Mouse (Mus musculus) left cerebral cortex, adult 8-10 months (tissue): Measurements from ENCODE around the gene Ttc9. TPM values are rescaled to one million over a fixed set of nuclear protein-coding genes. Genes with fewer than 3 reads are reported as not detected.
A peak's percentile ranks its signal among the peaks of the same experiment; 100 is the strongest.

Experiments
- DNase-seq, 2 experiments: peaks; one replicate each; pipeline ENCODE4 v3.0.0; 2022; ENCODE audit warnings: low spot score in 2 of 2
- total RNA-seq, 4 experiments: library from RNA; stranded (reverse); gene quantifications; 2 replicates each; pipeline ENCODE4 v1.2.4; 2022

Gene Ttc9
- 10 to 100 TPM; 45.1 to 53.9 (median 51.0) TPM for total RNA-seq

DNA sequence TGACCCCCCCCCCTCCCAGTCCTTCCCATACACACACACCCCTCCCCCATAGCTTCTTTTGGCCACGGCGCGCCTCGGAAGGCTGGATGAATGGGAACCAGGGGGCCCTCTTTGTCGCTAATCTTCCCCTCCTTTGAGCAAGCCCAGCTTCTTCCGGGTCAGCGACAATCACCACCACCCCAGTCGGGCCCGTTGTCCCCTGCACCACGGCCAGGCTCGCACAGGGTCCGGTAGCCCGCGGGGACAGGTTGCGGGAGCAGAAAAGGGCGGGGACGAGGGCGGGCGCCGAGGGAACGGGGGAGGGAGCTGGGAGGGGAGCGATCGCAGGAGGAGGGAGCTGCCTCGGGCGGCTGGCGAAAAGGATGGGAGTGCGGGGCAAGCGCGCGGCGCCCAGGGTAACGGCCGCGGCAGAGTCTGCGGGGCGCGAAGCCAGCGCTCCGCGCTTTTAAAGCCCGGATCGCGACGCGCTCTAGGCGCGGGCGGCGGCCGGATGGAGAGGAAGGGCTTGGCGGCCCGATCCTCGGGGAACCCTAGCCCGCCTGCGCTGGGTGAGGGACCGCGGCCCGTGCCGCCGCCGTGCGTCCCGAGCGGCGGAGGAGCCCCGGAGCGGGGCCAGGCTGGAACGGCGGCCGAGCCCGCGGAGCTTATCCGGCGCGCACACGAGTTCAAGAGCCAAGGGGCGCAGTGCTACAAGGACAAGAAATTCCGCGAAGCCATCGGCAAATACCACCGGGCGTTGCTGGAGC lies at the start of gene Ttc9:
Gene Ttc9 (plus strand): TSS at position 335 of the 746 bp plus-strand sequence.
- DNase-seq = peak; percentile 31 to 36

DNA sequence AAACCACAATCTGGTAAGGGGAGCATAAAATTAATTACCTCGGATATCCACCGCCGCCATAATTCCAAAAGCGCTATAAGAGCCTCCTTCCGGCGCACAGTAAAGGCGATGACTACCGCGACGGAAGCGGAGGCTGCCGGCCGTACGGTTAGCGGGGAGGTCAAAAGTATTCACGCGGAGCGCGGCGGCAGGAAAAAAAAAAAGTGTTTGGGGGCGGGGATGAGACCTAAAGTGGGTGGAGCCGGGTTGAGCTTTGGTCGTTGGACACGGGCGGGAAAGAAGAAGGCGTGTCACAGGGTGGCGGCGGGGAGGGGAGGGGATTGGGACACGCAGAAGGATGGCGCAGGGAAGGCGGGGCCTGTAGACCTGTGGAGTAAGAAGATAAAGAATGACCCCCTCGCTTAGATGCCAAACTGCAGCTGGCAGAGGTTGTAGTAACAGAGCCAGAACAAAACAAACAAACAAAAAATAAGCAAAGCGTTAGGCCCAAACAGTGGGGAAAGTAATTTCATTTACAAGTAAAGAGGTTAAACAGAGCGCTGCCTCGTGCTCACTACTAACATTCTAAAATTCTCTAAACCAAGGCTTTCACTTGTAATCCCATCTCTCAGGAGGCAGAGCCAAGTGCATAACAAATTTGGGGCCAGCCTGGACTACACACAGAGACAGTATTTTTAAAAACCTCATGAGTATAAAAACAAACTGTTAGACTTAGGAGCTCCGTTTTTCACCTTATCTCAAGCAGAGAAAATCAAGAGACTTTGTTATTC lies 36.0 kb upstream of the Ttc9 start, which contains the start of gene Med6:
Gene Med6 (minus strand): TSS at position 107 of the 770 bp plus-strand sequence.
- peak; percentile 83 to 91 for DNase-seq

DNA sequence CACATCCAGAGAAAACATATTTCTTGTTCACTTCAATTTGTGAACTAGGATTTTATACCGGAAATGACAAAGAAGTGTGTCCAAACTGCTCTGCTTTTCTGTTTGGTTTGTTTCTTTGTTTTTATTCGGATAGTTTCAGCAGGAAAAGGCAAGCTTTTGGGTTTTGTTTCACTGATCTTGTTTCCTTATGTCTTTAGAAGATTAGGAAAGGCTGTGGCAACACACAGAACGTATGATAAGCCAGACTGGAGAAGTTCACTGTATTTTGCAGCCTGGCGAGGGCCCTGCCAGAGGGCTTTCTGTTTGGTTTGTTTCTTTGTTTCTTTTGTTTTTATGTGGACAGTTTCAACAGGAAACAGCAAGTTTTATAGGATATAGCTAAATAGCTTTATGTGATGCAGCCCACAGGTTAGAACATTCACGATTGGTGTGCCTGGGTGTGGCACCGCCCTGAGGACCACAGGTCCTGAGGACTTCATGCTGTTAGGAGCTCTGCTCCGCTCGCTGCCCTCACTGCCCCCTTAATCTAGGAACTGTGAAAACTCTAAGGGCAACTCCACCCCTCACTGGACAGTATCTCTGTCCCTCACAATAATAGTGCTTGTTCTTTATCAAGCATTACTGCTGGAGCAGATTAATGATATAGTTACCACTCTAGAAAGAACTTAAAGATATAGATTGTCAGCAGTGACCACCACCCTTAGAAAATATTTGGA lies 34.3 kb upstream of the Ttc9 start:
- no peak for DNase-seq

DNA sequence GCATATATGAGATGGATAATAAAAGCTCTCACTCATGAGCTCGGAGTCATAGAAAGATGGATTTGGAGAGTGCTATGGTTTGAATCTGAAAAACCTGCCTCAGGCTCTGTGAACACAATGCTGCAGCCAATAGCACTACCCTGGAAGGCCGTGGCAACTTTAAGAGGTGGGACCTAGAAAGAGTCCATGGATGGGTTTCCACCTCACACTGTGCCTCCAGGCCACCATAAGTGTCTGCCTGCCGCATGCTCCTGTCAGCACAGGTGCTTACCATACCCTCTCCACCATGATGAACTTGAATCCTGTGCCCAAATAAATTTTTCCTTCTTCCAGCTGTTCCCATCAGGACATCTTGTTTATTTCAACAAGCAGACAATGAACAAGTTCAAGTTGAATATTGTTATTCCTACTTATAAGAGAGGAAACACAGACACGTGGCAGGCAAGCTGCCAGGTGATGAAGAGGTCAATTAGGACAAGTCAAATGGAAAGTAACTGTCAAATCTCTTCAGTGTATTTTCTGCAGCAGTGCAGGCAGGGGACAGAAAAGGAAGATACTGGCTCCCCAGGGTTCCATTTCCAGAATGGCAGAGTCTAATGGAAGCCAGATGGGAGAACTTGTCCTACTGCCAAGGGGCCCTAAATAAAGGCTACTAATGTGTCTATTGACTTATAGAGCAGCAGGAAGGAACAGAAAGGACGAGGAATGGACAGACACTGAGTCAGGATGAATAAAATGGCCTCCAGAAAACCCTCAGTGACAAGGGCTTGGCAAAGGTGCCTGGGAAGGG lies 25.9 kb upstream of the Ttc9 start:
- DNase-seq = no peak

DNA sequence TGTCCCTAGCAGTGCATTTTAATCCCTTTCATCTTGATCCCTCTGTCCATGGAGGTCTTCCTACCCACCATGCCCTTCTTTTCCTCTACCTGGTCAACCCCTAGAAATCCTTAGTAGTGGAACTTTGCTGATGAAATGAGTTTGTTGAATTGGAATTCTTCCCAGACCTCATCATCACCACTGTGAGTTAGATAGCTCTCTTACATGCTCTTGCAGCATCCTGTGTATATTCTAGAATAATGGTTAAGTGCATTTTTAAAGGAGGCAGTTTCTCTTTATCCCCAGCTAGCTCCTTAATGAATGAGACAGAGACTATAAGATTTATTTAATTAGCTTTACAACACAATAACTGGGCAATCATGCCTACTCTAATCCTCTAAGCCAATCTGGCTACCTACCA lies 21.6 kb upstream of the Ttc9 start:
- no peak for DNase-seq

DNA sequence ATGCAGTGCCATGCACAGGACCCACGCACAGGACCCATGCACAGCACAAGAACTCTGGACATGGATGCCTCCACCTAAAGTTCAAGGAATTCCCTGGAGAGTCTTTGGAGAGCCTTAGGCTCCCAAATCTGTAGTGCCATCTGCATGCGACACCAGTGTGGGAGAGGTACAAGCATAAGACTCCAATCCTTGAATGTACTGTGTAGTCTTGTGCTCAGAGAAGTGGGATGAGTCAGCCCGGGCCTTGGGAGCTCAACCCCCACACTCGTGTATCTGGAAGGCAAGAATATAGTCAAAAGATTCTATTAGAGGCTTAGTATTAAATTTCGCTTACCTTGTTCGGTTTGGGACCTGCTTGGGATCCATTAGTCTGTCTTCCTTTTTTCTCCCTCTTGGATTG lies 15.2 kb upstream of the Ttc9 start:
- DNase-seq = peak in 1 of 2 experiments; percentile 46

DNA sequence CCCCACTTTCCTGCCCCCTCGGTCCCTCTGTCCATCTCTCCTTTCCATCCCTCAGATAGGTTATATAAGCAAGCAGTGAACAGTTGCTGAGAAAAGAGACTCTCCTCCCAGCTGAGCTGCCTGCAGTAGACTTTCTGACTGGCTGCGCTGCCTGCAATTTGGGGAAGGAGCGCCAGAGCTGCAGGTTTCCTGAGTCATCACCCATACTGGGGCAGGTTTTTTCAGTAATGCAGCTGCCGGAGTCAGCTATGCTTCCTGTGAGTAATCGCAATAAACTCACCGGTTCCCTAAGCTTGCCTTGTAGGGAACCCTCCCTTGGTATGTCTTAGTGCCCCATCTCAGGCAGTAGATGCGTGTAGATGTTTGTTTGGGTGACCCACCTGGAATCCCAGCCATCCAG lies 14.1 kb upstream of the Ttc9 start:
- DNase-seq = peak; percentile 12 to 66

DNA sequence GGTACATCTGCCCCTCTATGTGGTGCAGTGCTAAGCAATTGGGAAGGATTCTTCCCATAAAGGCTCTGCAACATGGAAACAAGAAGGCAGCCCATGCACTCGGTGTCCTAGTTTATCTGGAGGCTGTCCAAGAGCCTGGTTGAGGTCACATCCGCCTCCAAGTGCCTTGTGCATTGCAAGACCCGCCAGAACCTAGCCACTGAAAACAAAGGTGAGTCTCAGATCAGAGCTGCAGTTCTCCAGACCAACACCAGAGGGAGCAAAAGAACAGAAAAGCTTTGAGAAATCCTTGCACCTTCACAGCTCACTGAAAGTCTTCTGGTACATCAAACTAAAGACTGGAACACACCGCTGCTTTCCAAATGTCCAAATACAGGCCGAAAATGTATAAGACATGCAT lies 11.7 kb upstream of the Ttc9 start:
- DNase-seq = peak; percentile 39 to 79

DNA sequence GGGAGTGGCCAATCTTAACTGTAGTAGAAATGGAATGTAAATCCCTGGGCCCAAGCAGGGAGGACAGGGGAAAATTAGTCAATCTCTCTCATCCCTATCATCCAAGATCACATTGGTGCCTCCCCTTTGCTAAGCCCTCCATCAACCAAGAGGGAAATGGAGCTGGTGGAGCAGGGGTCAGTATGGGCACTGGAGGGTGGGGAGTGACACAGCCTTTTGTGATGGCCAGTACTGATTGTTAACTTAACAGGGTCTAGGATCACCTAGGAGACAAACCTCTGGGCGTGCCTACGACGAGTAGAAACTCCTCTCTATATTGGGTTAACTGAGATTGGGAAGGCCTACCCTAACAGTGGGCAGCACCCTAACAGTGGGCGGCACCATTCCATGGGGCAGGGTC lies 7.7 kb upstream of the Ttc9 start:
- DNase-seq = no peak

DNA sequence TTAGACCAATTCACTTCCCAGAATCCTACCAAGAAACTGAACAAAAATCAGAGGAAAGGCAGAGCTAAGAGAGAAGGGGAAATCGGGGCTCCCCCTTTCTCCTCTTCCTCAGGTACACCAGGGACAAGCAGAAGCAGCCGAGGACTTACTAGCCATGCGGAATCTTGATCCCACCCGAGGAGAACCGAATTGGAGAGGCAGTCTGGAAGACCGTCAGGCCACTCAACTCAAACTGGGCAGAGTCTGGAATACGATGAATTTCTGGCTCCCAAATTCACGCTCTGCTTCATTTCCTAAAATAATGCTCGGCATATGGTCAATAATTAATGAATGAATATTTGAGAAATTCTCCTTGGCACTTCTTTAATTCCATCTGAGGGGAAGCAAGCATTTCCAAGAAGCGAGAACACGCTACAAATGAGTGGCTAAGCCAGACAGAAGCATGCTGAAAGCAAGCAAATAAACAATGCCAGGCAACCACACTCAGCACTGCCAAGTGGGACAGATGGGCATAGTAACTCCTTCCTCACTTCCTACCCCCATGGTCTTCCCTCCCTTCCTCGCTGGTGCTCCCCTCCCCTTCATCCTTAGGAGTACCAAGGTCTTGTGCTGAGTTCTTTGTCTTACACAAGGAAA lies 4.7 kb upstream of the Ttc9 start:
- no peak for DNase-seq

DNA sequence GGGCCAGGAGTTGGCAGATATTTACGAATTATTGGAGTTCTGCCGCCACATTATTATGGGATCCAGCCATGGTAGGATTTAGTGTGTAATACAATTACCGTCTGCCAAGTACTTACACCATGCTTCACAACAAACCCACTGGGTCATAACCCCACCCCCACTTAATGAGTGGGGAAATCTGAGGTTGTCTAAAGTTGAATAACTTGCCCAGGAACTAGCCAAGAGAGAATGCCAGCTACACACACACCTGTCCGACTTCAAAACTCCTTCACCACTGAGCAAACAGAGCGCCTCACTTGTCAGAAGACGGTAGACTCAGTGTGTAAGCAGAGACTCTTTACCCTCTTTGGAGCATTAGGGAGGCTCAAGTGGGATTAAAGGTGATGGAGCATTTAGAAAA lies 3.6 kb upstream of the Ttc9 start:
- DNase-seq = no peak

DNA sequence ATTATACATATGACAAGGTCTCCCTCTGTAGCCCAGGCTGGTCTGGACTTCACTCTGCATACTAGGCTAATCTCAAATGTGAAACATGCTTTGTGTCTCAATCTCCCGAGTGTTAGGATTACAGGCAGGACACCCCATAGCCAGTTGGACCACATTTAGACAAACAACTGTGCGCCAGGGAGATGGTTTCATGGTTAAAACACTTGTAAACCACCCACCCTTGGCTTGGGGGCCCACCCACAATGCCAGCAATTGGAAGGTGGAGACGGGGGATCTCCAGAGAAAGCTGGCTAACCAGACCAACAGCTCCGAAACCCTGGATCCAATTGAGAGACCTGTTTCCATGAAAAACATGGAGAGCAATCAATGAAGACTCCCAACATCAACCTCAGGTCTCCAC lies 3.0 kb upstream of the Ttc9 start:
- DNase-seq = no peak

DNA sequence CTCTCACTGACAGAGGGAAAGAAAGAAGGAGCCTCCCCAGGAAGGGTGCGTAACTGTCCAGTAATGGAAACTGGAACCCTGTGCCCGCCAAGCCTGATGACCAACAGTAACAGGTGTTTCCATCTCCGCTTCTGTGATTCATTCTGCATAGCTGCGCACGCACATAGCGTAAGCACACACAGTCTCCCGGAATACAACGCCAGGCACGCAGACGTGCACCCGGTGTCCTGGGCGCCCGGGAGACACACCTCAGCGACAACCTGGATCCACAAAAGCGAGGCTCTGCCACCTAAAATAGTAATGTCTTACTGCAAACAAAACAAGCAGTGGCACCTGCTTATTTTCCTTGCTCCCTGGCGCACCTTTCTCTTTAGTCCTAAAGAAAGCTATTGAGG lies 532 bp upstream of the Ttc9 start:
- peak; percentile 53 to 65 for DNase-seq

DNA sequence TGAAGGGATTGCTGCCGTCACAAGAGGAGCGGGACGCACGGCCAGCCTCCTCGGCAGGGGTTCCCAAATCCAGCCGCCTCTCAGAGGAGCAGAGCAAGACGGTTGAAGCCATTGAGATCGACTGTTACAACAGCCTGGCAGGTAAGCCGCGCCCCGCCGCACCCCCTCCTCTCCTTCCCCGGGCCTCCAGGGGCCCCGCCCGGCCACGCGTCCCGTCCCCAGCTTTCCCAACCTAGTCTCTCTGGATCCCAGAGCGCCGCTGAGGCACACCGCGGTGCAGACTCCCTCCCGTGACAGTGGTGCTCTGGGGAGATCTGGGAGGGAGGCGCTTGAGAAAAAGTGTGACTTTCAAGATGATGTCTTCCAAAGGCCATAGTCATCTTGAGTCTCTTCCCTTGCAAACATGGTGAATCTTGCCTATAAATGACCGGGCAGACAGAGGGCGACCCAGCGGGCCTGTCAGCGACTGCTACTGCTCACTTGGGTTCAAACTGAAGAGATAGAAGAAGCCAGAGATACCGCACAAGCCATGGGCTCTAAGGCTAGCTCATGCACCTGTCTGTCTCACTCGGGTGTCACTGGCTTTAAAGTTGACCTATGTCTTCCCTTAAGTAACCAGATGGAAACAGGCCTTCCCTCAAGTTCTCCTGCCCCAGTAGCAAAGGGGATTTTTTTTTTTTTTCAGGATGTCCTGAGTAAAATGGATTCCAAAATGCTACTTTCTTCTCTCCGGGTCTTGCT lies 782 bp downstream of the Ttc9 start:
- DNase-seq = peak; percentile 23 to 36

DNA sequence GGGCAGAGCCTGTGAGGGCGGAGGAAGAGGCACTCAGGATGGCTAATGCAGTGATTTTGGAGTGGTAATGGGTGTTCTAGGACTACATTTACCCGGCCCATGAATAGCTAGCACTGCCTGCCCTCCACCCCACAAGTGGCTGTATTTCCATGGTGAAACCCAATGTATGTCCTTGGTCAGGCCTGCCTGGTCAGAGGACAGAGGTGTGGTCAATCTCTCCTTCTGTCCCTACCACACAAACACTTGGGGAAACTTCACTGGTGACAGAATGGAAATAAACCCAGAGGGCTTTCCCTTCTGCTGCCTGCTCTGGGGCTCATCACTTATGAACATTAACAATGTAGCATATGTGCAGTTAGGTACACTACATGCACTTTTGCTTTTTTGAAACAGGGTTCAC lies 2.2 kb downstream of the Ttc9 start:
- DNase-seq = no peak

DNA sequence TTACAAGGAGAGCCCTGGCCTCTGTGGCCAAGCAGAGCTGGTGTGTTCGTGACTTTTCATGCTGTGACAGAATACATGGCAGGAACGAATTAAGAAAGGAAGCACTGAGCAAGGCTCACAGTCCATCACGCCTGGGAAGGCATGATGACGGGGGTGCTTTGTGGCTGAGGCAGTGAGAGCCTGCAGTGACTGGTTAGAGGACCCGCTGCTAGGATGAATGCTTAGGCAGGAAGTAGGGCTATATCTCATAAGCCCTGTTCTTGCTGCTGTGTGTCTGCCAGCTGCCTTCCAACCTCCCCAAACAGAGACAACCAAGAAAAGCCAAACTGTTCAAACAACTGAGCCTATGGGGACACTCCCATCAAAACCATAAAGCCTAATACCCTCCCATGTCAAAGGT lies 9.6 kb downstream of the Ttc9 start:
- no peak for DNase-seq

DNA sequence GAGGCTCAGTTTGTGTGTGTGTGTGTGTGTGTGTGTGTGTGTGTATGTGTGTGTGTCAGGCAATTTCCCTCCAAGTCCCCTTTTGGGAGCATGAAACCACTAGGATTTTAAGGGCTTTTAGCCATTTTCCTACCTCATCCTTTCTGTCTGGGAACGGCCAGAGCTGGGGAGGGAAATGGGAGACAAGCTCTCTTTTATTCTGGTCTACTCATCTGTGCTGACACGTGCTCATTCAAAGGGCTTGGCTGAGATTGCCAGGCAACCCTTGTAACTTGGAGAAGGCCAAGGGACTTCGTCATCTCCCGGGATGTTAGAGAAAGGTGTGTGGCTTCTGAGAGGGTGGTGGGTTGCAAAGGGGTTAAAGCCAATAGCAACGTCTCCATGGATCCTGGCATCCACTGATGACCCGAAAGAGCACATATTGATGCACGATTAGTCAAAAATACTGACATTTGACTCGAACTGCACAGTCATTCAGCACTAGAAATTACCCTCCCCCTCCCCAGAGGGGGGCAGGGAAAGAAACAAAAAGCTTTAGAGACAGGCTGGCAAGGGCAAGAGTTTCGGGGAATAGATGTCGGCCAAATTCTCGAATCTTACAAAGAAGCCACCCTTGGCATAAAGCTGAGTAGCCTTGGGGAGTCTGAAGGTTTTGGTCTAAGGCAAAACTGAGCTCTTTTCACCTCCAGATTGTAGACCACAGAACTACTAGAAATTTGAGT lies 11.5 kb downstream of the Ttc9 start:
- peak in 1 of 2 experiments; percentile 22 for DNase-seq

DNA sequence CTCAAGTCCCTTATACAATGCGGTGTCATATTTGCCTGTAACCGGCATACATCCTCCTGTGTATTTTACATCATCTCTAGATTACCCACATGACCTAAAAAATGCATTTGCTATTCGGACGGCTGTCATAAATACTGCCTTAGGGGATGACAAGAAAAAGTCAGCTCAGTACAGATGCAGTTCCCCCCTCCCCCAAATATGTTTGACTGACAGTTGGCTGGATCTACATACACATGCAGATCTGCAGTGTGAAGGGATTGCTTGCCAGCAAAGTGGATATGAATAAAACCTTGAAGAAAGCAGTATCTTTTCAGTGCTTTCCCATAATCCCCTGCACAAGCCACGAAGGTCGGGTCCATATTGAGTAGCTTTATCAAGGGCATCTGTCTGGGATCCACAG lies 15.8 kb downstream of the Ttc9 start:
- DNase-seq = no peak

DNA sequence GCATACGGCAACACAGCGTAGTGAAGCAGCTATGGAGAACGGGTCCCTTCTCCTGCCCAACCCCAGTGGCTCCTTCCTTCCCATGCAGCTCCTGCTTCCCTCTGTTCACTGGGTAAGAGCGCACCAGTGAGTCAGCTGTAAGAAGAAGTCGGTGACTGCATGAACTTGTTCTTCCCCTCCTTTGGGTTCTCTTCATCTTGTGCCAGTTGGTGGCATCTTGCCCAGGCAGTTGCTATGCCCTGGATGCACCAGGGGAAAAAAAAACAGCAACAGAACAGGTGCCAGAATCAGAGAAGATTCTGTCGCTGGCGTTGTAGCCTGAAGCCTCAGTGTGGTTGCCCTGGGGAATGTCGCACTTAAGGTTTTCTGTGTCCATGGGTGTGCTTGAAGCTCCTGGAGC lies 22.3 kb downstream of the Ttc9 start:
- peak in 1 of 2 experiments; percentile 29 for DNase-seq
